Mouse (Mus musculus): ENCODE data around the gene Nwd1.

DNA sequence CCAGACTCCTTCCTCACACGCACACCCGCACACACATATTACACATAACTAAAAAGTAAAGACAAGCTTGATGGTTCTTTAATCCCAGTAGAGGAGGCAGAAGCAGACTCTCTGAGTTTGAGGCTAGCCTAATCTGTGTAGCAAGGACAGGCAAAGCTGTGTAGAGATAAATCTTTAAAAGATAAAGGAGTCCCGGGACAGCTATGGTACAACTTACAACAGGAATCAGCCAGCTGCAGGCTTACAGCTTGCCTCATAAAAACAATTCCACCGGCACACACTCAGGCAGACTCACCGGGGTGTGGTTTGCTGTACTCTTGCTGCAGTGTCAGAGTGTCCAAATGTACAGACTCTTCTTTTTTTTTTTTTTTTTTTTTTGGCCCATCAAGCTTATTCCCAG, 18.2 kb downstream of the Nwd1 start:
- TF ChIP-seq CTCF (IDR thresholded peaks at IDR 0.05; ENCODE audit: extremely low read depth, insufficient read depth, insufficient read length, insufficient replicate concordance) (no peak), POLR2A (IDR thresholded peaks at IDR 0.05; ENCODE audit: low read depth, low read length) (no peak)

Data from spleen, adult 2 months (tissue).